Mouse (Mus musculus) 3134 (cell line): Measurements from ENCODE around the gene Tmsb10.

Source experiments
- DNase-seq: peaks from one replicate; pipeline ENCODE4 v3.0.0-alpha.2; 2011; ENCODE audit warnings: low spot score; ENCODE audit not compliant: insufficient read length; ENCODE audit errors: extremely low read depth

Gene Tmsb10

DNA sequence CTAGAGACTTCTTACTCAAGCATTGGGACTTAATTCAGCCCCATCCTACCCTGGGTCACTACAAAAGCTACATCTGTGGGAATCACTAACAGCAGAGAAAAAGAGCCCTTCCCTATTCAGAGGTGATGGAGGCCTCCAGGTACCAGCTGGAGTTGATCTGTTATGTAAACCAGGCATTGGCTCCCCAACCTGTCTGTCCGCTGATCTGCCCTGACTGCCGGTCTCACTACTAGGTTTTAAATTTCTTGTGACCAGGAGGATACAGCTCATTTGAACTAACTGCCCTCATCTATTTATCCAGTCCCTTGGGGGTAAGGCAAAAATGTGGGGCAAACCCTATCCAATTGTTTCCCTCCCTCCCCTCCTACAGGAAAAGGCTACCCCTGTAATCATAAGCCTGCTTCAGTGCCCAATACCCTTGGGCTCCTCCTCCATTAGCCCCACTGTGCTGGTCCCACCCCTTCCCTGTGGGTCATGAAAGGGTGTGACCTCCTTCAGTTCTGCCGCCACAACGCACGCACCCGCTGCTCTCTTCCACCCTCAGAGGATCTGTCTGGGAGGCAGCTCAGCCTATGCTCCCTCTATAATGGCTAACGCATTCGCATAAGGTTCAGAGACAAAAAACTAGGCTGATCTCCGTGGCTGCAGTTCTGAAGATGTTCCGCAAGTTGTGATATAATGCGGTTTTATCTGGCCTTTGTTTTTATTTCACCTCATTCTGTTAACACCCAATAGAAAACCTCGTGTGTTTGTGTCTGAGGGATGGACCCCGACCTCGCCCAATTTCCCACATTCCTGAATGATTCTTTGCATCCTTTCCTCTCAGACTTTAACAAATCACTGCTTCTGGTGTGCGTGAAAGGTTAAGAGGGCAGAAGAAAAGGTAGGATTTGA lies 2.1 kb downstream of the Tmsb10 start:
- DNase-seq = peak; percentile 57

DNA sequence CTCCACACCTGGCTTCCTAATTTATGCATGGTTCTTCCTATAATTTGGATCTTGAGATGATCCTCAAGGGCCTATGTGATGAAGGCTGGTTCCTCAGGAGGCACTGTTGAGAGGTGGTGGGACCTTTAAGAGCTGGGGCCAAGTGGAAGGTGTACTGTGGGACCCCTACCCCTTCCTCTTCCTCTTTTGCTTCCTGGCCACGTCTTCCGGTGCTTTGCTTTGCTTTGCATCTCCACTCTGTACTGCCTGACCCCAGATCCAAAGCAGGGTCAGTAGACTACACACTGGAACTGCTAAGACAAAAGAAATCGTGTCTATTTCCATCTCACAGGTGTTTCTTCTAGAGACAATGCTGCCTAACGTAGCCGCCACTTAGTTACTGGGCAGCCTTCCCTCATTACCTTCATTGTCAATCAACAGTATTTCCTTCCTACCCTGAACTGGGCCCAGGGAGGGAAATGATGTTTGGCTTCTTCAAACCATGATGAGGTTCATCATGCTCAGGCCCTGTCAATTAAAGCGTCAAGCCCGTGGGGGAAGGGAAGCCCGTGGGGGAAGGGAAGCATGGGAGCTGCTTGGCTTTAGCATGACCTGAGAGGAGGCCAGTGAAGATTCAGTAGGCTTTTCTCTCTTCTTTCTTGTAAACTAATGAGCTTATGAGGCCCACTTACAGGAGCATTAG lies 2.9 kb downstream of the Tmsb10 start:
- DNase-seq = no peak

DNA sequence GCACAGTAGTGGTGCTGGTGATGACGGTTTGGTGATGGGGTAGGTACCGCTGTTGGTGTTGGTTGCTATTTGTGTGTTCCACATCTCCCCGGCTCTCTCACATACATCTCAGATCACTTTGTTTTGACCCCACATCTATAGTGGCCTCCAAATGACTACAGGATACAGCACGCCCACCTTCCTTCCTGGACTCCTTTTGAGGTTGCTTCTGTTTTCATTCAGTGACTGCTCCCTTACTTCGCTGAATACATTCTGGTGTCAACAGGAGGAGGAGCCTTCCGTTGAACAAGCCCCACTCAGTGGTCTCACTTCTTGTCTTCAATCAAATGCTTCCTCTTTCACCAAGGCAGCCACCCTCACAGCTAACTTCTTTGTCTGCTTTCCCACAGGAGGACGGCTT lies 3.8 kb downstream of the Tmsb10 start:
- no peak for DNase-seq

DNA sequence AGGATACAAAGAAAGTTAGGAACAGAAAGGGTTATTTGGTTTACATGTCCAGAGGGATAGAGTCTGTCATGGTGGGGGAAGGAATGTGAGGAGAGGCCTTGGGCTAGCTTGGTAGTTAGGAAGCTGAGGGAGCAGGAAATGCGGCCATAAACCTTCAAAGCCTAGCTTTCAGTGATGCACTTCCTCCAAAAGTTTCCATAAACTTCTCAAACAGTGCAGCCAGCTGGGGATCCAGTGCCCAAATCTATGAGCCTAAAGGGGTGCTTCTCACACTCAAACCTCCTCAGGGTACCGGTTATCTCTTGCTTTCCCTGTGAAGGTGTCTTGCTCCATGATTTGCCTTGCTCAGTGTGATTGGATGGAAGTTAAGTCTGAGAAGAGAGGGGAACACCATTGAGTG lies 5.6 kb downstream of the Tmsb10 start:
- DNase-seq = no peak

DNA sequence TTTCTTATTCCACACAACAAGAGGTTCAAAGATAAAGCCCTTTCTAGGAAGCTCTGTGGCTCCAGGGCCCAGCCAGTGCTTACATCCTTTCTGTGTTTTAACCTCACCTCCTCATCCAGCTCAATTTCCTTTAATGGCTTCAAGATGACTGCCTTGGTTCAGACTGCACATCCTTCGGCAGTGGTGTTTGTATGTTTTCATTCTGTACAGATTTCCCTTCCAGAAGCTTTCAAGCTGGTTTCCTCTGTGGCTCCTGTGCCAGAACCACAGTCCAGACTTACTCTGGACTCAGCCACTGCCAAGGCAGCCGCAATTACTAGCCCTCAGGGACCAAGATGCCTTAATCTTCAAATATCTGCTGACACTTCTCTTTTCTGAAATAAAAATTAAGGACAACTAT lies 6.3 kb downstream of the Tmsb10 start:
- DNase-seq = no peak

DNA sequence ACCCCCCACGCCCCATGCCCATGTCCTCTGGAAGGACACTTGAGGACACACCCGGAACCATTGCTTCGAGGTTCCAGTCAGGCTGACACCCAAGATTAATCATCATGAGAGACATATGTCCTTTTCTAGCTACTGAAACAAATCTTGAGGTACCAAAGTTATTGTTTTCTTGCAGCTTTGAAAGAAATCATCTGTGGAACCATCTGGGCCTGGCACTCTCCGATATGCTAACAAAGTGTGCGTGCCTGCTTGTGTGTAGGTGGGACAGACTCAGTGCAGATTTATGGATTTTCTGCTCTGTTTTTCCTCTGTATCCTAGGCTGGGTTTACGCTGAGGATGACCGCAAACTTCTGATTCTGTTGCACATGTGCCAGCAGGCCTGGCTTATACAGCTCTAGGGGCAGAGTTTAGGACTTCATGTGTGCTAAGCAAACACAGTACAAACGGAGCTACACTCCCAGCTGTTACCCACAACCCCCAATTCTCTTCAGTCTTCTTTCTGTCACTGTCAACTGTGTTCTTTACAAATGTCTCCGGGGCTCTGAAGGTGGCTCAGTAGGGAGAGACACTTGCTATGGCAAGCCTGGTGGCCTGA lies 9.3 kb downstream of the Tmsb10 start:
- no peak for DNase-seq

DNA sequence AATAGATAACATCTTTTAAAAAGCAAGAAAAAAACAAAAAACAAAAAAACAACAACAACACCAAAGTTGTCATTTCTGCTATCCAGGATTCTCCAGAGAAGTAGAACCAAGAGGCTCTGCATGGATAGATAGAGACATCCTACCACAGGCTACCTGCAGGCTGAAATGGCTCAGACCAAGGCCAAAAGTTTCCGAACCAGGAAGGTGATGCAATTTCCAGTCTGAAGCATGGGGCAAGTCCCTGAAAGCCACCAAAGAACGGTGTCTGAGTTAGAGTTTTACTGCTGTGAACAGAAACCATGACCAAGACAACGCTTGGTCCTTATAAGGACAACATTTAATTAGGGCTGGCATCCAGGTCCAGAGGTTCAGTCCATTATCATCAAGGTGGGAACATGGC lies 10.2 kb downstream of the Tmsb10 start:
- DNase-seq = no peak

DNA sequence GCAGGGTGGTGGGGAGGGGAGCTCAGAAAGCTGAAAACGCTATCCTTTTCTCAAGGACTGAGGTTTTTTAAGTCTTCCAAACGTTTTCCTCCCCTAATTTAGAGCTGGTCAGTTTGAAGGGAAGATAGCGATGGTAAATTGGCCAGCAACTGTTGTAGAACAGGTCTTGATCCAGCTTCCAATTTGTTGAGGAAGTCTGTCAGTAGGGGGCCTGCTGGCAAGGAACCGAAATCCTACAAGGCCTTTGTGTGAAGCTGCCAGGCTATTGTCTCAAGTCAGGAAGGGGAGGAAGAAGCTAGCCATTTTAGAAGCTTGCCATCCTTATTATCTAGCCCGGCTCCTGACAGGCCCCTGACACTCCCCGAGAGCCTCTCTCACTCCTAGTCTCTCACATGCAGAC lies 10.6 kb downstream of the Tmsb10 start:
- DNase-seq = no peak

DNA sequence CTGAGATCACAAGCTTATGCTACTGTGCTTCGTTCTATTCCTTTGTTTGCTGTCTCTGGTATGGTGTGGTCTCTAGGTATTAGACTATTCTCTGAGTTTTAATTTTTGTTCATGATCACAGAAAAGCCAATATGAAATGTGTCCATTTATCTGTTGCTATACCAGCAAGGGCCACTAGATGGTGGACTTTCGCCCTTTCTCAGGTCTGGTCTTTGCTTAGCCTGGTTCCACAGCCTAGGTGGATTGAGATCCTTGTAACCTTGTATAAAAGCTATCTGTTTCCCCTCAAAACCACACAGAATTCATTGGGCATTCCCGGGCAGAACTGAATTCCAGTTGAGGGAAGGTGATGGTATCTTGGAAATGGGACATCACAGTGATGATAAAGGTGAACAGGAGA lies 18.1 kb downstream of the Tmsb10 start:
- DNase-seq = no peak

DNA sequence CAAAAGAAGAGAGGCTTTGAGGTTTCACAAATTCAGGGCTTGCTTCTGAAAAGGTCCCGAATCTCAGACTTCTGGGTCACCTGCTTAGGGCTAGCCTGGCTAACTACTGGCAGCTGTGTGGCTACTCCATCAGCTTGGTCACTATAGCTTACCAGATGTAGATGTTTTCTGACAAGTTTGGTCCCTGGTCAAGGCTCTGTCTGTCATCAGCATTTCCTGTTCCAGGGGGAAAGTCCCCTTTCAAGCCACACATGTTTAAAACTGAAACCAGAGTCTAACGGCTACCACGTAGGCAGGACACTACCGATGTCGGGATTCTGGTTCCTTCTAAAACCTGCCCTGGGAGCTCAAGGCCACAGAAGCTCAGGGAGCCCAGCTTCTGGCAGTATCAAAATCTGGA lies 20.7 kb downstream of the Tmsb10 start:
- no peak for DNase-seq

DNA sequence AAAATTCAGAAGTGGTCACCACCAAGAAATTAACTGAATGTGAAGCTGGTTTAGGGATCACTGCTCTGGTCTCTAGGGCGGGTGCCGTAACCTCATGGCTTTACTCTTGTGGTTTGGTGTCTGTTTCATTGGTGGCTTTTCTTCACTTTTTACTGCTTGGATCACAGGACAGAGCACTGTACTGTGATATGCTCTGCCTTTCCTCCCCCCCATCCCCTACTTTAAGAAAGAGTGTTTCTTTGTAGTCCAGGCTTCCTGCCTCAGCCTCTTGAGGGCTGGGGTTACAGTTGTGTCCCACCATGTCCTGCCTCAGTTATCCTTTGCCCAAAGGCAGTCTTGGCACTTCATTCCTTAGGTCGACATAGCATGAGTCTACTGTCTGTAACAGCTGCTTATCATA lies 21.1 kb downstream of the Tmsb10 start:
- no peak for DNase-seq

DNA sequence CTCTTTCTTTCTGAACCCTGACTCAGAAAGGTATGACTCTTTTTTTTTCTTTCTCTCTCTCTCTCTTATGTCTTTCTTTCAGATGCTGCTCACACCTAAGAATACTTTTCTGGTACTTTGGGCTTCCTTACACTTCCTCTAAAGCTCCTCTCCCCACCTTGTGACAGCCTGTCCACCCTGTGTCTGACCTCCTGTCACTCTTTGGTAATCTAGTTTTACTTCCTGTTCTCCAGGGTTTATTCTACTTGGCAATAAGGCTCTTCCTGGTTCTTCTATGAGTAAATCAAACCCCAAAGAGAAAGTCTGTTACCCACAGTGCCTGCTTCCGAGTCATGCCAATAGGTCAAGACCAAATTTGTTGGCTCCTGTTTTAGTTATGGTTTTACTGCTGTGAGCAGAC lies 25.6 kb downstream of the Tmsb10 start:
- DNase-seq = no peak

DNA sequence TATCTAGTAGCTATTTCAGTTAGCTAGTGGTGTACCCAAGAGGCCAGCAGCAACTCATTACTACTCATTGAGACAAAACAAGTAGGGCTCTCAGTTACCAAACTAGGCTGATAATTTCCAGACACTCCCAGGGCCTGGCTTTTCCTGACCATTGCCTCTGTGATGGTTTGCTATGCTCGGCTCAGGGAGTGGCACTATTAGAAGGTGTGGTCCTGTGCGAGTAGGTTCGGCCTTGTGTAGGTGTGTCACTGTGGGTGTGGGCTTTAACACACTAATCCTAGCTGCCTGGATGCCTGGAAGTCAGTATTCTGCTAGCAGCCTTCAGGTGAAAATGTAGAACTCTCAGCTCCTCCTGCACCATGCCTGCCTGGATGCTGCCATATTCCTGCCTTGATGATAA lies 27.0 kb downstream of the Tmsb10 start:
- no peak for DNase-seq

DNA sequence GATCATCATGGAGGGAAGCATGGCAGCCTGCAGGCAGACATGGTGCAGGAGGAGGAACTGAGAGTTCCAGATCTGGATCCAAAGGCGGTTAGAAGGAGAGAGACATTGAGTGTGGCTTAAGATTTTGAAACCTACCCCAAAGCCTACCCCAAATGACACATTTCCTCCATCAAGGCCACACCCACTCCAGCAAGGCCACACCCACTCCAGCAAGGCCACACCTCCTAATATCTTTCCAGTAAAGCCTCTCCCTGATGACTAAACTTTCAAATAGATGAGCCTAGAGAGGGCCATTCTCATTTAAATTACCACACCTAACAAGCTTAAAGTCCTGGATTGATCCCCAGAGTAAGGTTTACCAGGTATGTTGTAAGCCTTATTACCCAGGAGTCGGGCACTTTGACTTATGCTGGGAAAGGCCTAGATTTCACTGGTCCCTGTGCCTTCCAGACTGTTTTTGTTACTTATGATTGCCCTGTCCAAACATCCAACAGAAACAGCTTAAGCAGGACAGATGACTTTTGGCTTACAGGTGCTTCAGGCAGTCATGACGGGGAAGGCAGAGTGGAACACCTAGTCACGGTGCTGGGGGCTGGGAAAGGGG lies 28.7 kb downstream of the Tmsb10 start:
- peak; percentile 21 for DNase-seq

DNA sequence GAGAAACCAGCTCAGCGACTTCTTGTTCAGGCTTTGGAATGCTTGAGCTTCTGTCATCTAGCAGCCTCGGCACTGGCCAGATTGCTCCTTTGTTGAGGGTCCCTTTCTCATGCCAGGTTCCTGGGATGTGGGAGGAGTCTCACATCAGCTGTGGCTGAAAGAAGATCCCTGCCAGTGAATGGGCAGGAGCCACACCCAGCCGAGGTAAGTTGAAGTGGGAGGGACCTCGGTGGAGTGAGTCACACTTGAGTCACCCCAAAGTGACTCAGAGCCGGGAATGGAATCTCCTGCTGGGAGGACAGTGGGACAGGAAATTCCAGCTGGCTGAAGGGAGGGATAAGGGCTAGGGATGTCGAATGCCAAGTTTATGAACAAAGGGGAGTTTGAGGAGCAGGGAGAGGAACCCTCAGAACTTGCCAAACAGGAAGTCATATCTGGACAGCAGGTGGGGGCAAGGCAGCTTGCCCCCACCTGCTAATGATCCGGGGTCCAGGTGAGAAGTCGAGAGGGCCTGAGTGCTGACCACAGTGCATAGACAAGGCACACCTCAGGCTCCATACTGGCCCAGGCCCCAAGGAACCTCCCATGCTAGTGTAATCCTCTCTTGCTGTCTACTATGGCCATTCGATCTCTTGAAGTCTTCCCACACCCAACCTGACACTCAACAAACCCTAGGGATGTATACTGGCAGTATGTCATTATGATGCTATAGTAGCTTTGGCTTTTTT lies 31.6 kb downstream of the Tmsb10 start:
- peak; percentile 87 for DNase-seq

DNA sequence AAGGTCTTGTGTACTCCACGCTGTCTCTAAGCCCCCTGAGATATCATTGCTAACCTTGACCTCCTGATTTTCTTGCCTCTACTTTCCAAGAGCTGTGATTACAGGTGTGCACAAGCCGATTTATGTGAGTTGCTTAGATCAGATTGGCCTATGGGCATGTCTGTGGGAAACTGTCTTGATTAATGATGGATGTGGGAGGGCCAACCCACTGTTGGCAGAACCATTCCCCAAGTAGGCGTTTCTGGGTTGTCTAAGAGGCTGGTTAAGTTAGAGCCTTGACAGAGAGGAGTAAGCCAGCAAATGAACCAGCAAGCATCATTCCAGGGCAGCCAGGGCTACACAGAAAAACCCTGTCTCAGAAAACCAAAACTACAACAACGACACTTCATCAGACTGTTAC lies 32.5 kb downstream of the Tmsb10 start:
- peak; percentile 57 for DNase-seq

DNA sequence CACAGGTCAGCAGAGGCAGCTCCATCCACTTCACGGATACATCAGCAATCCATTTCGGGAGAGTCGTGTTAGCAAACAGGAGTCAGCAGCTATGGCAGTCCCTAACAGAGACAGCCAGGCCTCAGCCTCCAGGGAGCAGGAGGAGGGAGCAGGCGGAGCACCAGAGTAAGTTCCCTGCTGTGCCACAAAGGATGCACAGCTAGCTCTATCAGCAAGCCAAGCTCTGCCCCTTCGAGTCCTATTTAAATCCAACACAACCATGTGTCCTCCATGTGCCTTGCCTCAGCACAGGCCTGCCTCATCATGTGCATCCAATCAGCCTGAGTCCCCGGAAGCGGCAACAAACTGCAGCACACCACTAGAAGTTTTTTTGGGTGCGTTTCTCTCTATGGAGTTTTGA lies 35.2 kb downstream of the Tmsb10 start:
- no peak for DNase-seq

DNA sequence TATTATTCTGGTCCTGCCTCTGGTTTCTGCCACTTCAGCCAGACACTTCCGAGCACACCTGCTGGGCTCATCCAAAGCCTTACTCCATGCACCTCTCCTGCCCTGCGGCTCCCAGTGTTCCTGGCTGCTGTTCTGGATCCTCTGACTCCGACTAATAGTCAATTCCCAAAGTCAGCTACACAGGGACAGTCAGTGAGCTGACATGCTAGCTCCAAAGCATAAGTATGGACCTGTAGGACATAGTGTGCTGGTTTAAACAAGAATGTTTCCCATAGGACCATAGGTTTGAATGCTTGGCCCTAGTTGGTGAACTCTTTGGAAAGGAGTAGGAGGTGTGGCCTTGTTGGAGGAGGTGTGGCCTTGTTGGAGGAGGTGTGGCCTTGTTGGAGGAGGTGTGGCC lies 37.5 kb downstream of the Tmsb10 start:
- no peak for DNase-seq

DNA sequence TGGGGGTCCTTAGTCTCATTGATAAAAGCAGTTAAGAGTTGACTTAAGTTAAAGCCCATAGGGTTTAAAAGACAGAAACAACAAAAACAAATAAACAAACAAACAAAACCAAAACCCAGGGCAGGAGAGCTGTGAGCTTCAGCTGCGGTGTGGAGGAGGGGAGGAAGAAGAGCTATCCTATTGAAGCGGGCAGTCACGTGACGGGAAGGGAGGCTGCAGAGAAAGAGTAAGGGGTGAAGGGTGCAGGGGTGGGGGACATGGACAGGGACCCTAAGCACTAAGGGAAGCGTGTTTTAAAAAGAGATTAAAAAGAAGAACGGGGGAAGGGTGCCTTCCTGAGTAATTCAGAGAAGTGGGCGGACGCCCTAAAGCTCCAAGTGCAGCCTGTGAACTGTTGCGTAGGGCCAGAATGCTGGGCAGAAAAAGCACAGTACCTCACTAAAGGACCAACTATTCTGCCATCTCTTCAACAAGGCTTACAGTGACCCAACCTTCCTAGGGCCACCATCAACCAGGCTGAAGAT lies 40.0 kb downstream of the Tmsb10 start:
- DNase-seq = no peak

DNA sequence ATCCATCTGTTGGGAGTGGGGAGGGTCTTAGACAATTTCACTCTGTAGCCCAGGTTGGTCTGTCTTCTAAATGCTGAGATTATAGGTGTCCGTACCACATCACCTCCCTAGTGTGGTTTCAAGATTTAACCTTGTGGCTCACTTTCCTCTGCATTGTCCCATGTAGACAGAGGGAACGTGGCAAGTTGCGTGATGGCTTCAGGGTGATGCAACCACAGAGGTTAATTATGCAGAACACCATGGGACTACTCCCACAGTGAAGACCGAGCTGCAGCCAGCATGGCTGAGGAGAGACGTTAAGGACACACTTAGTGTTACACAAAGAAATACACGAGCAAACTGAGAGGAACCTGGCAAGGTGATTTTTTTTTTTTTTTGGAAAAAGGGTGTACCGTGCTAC lies 42.2 kb downstream of the Tmsb10 start:
- DNase-seq = no peak
